Mouse (Mus musculus) heart, adult 8-10 months (tissue): ENCODE data around the gene Tmem132b. TPM values are rescaled to one million over a fixed set of nuclear protein-coding genes. Genes with fewer than 3 reads are reported as not detected.
"Not testable (repeated sequence)": the region's sequence is repeated elsewhere in the genome, so short reads cannot be mapped to it uniquely, and the experiment has no call there.

Experiments
- DNase-seq: peaks from one replicate; pipeline ENCODE4 v3.0.0; 2022; ENCODE audit warnings: low spot score
- total RNA-seq, 4 experiments: library from RNA; stranded (reverse); gene quantifications; 2 replicates each; pipeline ENCODE4 v1.2.4; 2022

Tmem132b gene
- total RNA-seq = under 1 TPM in 3 of 4 experiments, not detected in 1; 0.03 to 0.31 (median 0.03) TPM

DNA sequence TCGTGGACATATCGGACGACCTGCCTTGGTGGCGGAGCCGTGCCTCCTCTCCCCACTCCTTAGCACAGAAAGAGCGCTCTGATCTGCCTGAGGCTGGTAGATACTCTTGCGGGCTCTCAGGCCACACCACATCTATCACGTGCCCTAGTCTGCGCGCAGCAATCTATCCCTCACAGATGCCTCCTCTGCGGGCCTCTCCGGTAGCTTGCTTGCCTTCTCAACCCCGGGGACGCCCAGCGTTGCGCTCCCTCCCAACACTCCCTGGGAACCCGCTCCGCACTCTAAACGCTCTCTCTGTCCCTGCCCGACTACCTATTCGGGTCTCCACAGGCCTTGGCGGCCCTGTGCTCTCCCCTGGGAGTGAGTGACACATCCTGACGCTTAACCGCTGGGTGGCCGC, at the start of gene Tmem132b:
TSS of gene Tmem132b (plus strand) at position 141 of the 400 bp plus-strand sequence.
- DNase-seq = no peak

DNA sequence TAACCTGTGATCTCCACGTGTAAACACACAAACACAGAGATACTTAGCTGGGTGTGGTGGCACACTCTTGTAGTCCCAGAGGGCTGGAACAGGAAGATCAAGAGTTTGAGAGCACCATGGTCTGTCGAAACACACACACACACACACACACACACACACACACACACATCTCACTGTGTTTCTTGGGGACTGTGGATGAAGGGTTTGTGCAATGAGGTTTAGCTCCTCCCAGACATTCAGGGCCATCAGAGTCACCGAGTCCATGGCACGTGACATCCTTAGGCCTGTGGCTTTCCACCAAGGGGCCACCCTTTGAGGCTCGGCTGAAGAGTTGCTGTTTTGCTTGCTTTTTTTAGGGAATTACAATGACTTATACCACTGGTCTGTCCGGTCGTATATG, 49.1 kb upstream of the Tmem132b start:
- DNase-seq = no peak

DNA sequence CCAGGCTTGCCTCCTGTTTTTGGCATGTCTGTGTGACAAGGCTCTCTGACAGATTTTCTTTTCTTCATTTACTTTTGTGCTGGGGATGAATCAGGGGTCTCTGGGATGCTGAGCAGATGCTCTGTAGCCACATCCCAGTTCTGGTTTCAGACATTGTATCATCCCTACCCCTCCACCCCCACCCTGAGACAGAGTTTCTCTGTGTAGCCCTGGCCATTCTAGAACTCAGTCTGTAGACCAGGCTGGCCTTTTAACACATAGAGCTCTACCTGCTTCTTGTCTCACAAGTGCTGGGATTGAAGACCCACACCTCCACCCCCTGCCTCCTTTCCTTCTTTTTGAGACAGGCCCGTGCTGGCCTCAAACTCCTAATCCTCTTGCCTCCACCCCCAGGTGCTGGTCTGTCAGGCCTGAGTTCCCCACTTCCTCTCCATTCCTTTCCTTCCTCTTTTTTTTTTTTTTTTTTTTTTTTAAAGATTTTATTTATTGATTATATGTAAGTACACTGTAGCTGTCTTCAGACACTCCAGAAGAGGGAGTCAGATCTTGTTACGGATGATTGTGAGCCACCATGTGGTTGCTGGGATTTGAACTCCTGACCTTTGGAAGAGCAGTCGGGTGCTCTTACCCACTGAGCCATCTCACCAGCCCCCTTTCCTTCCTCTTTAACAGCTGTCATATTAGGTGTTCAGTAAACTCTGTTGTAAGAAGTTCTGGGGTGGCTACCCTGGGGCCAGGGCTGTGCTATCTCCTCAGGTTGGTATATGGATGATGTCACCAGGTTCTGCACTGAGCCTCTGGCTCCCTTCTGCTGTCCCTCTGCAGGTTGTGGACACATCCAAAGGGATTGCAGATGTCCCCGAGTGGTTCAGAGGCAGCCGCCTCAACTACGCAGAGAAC, 47.6 kb upstream of the Tmem132b start:
- DNase-seq = no peak

DNA sequence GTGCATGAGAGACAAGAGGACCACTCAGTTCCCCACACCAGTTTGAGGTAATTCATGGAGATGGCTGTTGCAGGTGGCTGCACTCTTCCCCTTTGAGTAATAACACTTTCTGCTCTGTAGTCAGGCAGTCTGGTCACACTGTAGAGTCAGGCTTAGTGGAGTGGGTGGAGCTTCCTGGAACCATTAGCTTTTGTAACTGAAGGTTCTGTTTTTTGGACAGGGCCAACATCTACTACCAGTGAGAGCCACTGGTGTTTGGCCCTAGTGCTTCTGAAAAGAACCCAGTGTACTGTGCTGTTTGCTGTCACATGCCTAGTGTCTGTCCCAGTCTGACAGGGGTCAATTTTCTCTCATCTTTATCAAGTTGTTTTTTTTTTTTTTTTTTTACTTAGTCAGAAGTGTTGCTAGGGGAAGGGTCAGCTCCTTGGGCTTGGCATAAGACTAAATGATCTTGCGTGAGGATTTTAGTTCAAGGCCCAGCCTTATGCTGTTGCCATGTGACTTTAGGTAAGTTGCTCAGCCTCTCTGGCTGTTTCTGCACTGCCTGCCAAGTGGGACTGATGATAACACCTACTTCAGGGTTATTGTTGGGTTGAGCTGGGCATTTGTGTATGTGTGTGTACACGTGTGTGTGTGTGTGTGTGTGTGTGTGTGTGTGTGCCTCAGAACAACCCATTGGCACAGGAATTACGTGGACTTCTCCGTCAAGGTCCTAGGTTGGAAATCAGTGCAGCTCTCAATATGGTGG, 46.4 kb upstream of the Tmem132b start:
- no peak for DNase-seq

DNA sequence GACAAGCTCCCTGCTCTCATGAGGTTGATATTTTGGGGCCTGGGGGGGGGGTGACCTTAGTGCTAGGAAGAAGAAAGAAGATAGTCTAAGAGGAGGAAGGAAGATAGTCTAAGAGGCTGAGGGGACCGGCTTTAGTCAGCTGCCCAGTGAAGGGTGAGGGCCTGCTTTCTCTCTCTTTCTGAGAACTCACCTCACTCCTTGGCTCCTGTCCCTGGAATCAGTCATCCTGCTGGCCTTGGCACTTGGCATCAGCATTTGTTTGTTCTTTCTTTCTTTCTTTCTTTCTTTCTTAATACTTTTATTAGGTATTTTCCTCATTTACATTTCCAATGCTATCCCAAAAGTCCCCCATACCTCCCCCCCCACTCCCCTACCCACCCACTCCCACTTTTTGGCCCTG, 45.5 kb upstream of the Tmem132b start:
- no peak for DNase-seq

DNA sequence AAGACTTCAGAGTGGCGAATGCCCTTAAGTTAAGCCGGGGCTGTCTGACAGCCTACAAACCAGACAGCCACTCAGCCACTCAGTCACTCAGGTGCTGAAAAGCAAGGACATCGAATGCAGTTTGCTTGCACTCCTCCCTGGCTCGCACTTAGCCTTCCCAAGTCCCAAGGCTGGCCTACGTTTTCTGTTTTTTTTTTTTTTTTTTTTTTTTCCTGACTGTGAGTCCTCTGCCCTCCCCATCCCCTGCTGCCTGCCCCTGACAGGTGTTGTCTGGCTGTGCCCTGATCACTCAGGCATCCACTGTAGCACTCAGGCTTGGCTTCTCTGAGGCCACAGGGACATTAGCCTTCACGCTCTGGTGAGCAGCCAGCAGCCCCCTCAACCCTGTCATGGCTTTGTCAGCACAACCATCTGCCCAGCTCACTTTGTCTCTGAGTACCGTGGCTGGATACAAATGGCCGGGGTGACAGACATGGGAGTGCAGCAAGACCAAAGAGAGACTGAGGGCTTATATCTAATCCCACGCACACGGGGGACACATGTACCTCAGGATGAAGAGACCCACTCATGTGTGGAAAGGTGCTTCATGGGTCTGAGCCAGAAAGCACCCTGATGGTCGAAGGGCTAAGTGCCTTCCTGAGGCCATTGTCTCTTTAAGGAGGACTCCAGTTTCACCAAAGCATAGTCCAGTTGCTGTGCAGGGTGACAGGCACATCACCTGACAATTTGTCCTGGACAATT, 44.0 kb upstream of the Tmem132b start:
- DNase-seq = no peak

DNA sequence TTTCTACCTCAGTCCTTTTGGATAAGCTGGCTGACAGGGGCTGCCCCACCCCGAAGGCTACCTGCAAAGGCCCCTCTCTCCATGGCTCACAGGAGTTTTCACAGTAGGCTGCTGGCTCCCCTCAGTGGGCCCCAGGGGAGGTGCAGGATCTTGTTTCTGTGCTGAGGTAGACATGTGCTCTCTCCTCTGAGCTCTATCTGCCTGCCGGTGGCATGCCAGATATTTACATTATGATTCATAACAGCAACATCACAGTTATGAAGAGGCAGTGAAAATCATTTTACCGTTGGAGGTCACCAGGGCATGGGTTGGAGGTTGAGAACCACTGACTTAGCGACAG, 43.5 kb upstream of the Tmem132b start:
- DNase-seq = no peak

DNA sequence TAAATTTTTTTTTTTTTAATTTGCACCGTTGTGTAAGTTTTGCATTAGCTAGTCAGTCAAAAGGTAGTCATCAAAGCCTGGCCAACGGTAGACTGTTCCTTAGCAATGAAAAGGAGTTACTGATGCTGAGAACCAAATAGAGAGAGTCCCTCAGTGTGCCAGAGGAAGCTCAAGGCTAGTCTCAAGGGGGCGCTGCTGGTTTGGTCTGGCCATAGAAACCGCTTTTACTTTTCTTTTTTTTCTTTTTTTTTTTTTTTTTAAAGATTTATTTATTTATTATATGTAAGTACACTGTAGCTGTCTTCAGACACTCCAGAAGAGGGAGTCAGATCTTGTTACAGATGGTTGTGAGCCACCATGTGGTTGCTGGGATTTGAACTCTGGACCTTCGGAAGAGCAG, 42.6 kb upstream of the Tmem132b start:
- DNase-seq = not testable (repeated sequence)

DNA sequence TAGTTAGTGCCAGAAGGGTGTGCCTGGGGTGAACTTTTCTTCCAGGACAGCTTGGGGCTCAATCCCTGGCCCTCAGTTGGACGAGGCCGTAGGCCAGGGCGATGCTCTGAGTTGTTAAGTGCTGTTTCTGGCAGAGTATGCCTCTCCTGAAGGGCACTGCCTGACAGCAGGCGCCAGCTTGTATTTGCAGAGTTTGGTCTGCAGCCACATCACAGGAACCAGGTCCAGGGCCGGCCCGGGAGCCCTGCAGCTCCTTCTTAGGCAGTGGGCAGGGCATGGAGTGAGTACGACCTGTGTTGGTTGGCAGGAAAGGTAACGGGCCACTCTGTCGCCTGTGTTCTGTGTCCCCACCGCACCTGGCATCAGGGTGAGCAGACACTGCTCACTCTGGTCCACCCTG, 40.5 kb upstream of the Tmem132b start:
- peak; percentile 57 for DNase-seq

DNA sequence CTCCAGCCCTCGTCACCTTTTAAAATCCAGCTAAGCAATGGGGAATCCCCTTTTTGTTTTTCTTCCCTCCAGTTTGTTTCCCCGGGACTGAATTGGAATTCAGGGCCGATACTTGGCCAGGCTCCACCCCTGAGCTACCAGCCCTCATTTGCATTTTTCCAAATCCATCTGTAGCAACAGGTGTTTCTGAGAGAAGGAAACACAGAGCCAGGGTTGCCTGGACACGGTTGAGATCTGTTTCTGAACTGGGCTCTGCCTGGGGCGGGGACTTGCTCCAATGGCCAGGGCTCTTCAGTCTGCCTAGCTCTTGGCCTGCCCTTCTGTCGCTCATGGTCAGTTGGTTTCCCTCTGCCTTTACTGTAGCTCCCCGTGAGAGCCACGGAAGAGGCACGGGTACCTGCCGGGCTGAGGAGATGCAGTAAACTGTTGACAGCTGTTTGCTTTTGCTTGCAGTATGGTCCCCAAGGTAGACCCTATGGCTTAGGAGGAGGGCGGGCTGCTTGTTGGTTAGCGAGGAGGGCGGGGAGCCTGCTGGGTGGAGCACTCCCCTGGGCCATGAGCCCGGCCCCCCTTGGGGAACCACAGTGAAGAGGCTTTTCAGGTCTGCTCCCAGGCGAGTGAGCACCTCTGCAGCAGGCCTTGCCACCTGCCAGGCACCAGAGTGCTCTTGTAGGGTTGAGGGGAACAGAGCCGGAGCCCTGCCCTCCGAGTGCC, 39.0 kb upstream of the Tmem132b start:
- DNase-seq = no peak

DNA sequence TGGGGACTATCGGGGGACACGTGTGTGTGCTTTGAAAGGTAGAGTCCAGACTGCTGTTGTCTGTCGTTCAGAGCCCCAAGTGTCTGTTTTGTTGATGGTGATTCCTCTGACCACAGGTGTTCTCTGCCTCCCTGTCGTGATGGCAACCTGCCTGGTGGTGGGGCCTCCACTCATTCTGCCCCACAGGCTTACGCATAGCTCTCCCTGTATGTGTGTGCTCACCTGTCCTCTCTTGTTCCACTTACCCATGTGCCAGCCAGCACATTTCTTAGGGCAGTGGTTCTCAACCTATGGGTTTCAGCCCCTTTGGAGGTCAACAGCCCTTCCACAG, 38.5 kb upstream of the Tmem132b start:
- no peak for DNase-seq

DNA sequence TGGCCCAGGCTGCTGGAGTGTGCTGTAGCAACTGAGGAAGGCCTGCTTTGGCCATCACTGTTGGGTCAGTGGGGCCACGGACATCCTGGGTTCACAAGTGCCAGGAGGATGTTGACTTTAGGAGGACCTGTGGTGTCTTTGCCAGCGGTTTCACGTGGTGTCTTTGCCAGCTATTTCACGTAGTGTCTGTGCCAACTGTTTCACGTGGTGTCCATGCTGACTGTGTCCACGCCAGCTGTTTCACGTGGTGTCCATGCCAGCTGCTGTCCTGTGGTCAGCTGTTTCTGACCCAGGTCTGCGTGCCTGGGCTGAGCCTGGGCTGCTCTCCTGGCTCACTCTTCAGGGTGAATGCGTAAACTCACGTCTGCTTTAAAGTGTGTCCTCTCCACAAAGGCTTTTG, 35.9 kb upstream of the Tmem132b start:
- DNase-seq = peak; percentile 22

DNA sequence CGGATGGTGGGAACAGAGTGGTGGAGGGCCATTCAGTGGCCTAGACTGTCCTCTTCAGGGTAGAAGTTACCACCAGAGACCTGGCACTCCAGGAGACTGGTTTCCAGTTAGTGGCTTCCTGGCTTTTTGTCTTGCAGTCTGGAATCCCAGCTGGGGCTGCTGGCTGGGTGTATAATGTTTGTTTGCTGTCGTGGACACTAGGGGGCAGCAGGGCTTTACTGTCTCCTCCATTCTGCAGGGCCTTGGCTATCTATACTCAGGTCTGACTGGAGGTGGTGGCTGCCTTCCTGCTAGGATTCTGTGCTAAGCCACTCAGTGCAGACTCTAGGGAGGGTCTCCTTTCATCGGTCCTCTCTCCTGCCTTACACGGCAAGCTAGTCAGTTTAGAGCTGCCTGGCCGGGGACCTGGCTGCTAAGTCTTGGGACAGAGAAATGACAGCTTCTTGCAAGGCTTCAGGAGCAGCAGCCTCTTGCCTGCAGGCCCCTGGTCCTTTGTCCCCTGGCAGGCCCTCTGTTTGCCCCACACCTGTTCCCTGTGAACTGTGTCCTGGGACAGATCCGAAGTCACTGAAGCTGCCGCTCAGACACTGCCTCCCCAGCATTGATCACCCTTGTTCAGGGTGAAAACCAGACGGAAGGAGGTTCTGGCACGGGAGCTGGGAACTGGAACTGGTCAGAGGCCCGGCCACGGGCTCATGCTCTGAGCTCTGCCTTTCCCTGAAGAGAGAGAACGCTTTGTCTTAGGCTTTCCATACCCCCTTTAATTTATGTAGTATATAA, 33.6 kb upstream of the Tmem132b start:
- DNase-seq = no peak

DNA sequence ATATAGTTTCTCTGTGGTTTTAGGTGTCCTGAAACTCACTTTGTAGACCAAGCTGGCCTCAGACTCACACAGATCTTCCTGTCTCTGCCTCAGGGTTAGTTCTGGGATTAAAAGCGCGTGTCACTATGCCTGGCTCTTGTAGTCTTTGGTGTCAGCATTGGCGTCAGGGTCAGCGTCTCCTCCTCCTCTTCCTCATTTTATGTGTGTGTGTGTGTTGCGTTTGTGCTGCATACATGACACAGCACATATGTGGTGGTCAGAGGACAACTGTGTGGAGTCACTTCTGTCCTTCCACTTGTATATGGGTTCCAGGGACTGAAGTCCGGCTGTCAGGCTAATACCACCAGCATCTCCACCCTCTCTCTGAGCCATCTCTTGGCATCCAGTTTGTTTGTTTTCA, 30.1 kb upstream of the Tmem132b start:
- DNase-seq = no peak

DNA sequence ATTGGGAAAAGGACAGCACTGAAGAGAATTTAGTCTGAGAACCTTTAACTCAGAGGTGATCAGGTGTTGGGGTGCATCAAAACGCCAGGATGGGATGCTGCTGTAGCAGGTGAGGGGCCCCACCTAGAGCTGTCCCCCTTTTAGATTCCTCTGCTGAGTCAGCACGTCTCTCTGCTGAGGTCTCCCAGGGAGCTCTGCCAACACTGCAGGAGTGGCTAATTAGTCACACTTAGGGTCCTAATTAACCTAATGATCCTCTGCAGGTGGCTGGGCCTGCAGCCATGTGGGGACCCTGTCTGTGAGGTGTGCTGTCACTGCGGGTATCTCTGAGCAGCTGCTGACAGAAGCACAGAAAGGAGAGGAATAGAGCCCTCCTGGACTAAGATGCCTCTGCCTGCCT, 29.4 kb upstream of the Tmem132b start:
- DNase-seq = no peak

DNA sequence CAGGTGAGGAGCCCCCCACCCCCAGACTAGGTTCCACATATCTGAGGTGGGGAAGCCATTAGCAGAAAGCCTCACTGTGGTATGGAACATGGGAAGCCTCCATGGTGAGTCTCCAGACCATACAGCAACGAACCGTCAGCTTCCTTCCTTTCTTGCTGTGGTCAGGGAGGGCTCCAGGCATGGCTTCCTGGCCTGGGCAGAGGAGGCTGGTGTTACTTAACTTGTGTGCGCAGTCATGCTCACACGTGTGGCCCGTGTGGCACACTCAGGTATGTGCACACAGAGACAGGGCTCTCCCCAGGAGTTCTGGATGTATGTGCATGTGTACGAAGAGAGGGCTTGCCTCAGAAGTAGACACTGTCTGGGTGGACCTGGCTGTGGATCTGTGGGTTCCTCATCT, 27.9 kb upstream of the Tmem132b start:
- DNase-seq = no peak

DNA sequence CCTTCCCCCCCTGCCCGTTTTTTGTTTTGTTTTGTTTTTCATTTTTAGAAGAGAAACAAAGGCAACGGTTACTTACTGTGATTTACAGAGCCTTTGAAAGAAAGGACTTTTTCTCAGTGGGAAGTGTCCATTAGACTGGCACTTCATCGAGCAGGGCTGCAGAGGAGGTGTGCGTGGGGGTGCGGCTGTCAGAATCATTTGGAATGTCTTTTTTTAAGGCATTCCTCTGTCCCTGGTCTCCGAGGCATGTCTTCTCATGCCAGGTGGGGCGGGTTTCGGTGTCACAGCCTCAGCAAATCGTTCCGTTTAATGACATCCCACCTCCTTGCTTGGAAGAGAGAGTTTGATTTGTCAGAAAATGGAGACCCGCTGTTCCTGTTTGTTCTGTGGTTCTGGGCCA, 26.9 kb upstream of the Tmem132b start:
- DNase-seq = no peak

DNA sequence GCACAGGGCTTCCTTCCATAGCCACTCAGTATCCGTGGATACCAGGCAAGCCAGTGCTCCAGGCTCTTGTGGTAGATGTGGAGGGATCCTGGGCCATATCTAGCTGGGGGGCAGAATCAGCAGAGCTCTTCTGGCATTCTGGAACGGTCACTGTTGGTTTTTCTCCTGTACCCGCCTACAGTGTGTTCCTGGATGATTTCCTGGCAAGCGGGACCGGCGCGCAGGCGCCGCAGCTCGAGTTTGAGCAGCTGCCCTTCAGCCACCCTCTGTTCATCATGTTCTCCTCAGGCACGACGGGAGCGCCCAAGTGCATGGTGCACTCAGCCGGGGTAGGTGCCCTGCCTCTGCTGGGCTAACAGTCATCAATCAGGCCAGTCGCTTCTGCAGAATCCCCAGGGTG, 25.6 kb upstream of the Tmem132b start:
- no peak for DNase-seq

DNA sequence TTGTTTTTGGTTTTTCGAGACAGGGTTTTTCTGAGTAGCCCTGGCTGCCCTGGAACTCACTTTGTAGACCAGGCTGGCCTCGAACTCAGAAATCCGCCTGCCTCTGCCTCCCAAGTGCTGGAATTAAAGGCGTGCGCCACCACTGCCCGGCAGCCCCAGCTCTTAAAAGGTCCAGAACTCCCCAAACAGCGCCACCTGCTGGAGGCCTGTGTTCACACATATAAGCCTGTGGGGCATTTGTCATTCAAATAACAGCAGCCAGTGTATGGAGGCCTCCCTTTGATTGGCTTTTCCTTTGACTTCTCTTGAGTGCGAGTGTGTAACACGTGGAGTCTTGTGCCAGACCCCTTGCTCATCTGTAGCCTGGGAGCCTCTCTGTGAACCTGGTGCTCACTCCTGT, 24.0 kb upstream of the Tmem132b start:
- DNase-seq = no peak

DNA sequence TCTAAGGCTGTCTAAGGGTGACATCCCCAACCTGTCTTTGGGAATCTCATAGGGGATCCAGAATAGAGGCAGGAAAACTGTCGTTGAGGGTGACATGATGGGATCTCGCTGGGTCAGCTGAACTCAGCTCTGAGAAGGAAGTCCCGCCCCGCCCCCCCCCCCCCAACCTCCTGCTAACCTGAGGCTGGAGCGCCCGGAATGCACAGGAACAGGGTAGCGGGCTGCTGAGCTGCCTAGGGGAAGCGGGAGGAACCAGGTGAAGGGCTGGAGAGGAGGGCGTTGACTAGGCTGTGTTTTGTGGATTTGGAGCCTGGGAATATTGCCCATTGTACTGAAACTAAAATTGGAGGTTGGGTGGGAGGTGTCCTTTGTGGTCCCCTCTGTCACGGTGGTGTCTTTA, 23.6 kb upstream of the Tmem132b start:
- DNase-seq = no peak

DNA sequence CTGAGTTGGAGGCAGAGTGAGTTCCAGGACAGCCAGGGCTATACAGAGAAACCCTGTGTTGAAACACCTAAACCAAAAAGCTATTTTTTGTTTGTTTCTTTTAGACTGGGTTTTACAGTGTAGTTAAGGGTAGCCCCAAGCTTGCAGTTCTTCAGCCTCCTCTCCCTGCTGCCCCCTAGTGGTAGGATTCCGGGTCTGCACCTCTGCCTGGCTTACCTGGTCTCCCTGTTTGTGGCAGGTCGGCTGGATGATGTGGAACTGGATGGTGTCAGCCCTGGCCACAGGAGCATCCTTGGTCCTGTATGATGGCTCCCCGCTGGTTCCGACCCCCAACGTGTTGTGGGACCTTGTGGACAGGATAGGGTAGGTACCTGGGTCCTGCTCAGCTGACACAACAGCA, 22.0 kb upstream of the Tmem132b start:
- peak; percentile 18 for DNase-seq
